Mouse (Mus musculus) skeletal muscle tissue, adult 2 months (tissue): Measurements from ENCODE around the gene Tmem52.
"Not testable (repeated sequence)": the region's sequence is repeated elsewhere in the genome, so short reads cannot be mapped to it uniquely, and the experiment has no call there.

Experiments
- DNase-seq: peaks from one replicate; pipeline ENCODE4 v3.0.0-alpha.2; 2012; ENCODE audit warnings: low read depth, low spot score

Gene Tmem52

DNA sequence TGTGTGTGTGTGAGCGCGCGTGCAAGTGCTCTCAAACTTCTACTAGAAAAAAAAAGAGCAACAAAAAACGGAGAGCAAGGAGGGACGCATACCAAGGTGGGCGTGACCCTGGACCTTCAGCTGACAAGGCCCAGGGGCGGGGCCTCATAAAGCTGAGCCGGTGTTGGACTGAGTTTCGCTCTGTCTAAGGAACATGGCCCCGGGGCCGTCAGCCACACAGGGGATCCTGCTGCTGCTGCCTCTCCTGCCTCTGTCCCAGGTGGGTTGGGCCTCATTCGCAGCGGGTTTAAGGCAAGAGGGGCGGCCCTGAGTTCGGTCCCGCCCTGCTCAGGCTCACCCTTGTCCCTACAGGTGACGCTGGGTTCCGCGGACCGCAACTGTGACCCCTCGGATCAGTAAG lies at the start of gene Tmem52:
Gene Tmem52, plus strand, starts transcription at position 163 of the 400 bp plus-strand sequence.
- peak; percentile 81 for DNase-seq

GRCm38 (mm10) chr4:155420137-155420536 lies 48.8 kb upstream of the Tmem52 start:
- DNase-seq, result peak; percentile 24

DNA sequence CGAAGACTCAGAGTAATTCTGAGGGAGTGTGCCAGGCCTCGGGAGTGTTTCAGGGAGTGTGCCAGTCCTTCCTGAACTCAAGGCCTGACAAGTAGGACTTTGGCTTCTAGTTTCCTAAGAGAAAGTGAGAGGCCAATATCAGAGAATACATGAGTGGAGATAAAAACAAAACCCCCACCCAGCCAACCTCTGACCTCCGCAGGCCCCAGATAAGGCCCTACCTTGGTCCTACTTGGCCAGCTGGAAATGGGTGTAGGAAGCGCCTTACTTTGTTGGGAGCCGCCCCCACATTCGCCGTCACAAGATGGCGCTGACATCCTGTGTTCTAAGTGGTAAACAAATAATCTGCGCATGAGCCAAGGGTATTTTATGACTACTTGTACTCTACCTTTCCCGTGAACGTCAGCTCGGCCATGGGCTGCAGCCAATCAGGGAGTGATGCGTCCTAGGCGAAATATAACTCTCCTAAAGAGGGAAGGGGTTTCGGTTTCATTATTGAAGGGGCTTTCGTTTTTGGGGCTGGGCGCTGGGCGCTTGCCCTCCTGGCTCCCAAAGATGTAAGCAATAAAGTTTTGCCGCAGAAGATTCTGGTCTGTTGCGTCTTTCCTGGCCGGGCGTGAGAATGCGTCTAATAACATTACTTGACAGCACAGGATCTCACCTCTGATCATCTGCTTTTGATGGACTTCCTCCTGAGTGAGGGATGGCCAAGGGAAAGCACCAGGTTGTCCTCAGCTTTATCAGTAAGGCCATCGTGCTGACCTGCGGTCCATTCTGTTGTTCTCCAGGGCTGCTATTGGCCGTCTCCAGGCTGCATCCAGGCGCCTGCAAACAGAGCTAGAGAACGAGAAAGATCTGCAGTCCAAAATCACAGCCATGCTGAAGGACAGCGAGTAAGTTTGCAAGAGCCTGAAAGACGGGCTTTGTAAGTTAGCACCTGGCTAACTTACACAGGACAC lies 47.2 kb upstream of the Tmem52 start:
- not testable (repeated sequence) for DNase-seq

GRCm38 (mm10) chr4:155423988-155424387 lies 44.9 kb upstream of the Tmem52 start:
- no peak for DNase-seq

GRCm38 (mm10) chr4:155426272-155426671 lies 42.6 kb upstream of the Tmem52 start:
- DNase-seq, result no peak

DNA sequence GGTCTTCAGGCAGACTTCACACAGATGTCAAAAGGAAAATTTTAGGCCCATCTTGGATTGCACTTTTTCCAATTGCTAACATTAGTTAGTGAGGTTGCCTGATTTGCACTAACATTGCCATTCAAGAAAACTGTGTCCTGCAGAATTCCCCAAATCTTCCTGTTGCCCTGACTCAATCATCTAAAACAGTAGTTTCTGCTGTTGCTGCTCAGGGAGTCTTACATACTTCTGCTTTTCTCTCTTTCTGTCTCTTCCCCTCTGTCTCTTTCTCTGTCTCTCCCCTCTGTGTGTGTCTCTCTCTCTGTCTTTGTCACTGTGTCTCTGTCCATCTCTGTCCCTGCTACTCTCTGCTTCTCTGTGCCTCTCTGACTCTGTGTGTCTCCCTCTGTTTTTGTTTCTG lies 40.5 kb upstream of the Tmem52 start:
- no peak for DNase-seq

DNA sequence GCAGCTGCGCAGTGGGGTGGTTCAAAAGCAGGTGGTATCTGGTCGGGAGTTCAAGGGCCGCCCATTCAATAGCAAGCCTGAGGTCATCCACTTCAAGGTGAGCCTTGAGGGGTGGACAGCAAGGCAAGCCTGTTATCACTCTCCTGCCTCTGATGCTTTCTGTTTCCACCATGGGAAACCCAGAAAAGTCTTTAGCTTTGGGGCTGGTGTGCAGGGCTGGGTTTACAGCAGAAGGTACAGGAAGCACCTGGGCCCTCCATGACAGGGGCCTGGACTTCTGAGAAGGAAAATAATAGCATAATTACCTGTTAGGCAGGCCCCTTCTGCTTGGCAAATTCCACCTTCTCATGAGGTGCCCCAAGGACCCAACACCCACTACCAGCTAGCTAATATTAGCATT lies 39.7 kb upstream of the Tmem52 start:
- DNase-seq, result no peak

DNA sequence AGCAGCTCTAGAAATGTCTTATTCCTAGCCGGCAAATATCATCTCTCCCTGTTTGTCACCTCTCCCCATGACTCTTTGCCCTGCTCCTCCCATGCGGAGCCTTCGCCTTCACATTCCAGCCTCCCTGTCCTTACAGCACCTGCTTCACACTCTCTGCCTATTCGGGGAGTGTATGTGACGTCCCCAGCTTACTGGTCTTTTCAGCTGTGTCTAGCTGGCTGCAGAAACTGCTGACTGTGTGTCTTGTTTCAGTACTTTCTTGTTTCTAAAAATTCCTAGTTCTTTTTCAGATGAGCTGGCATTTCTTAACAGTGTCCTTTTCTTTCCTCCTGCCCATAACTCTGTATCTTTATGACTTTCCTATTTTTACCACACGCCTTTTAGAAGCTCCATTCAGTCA lies 36.6 kb upstream of the Tmem52 start:
- no peak for DNase-seq

DNA sequence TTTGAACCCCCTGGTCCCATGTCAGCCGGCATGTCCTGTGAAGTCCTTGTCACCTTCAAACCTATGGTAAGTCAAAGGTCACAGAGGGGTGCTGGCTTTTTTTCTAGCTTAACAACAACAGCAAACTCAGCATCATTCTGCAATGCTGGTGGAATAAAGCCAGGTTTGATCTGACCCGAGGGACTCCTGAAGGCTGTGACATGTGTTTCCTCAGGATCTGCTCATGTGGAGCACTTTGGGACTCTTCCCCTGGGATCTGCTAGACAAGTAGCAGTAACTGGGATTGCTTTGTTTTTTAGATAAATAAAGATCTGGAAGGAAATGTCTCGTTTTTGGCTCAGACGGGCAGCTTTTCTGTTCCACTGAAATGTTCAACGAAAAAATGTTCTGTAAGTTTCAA lies 34.9 kb upstream of the Tmem52 start:
- peak; percentile 29 for DNase-seq

- no peak for DNase-seq
These were observed 26.1 kb upstream of the Tmem52 start for GRCm38 (mm10) chr4:155442808-155443207.

- no peak for DNase-seq
These were observed 17.3 kb upstream of the Tmem52 start for GRCm38 (mm10) chr4:155451597-155451996.

GRCm38 (mm10) chr4:155458575-155458974 lies 10.3 kb upstream of the Tmem52 start:
- no peak for DNase-seq

DNA sequence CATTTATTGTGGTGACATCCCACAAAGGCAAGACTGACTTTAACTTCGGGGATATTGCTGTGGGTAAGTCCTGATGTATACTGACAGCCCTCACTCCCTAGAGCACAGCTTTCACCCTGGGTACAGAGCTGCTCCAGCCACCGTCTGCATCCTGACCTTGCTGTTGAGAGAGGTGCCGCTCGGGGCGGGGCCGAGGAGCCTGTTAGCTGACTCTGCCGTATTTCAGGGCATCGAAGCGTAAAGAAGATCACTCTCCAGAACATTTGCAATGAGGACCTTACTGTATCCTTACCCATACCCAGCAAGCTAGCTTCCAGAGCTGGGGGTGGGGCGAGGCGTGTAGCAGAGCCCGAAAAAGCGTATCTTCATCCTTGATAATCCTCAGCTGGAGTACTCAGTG lies 5.9 kb upstream of the Tmem52 start:
- DNase-seq, result no peak

DNA sequence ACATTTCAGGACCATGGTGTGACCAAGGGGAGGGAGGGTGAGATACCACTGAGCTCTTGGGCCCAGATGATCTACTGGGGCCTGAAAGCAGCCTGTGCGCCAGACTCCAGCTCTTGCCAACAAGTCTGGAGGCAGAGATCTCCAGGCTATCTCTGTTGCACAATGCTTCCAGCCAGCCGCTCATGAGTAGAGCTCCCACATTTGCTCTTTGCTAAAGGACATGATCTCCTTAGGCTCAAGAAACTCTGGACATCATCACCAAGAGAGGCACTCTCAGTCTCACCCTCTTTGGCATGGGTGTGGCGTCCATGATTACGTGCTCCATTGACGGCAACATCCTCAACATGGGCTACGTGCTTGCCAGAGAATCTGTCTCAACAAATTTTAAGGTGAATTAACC lies 5.3 kb upstream of the Tmem52 start:
- DNase-seq, result no peak

DNA sequence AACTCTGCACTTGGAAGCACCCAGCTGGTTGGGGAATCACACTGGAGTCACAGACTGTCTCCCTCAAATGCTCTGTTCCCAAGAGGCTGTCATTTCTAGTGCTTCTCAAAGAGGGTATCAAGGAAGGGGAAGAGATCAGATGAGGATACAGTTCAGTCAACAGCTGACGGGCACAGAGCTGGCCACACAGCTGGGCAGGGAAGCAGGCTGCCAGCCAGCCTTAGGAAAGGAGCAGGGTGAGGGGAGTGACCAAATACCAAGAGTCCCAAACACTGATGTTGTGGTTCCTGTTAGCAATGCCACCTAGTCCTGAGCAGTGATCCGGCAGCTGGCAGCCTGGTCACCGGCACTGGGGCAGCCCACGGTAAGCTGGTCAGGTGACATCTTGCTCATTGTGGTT lies 4.9 kb upstream of the Tmem52 start:
- no peak for DNase-seq

GRCm38 (mm10) chr4:155465607-155466006 lies 3.3 kb upstream of the Tmem52 start:
- DNase-seq, result no peak

DNA sequence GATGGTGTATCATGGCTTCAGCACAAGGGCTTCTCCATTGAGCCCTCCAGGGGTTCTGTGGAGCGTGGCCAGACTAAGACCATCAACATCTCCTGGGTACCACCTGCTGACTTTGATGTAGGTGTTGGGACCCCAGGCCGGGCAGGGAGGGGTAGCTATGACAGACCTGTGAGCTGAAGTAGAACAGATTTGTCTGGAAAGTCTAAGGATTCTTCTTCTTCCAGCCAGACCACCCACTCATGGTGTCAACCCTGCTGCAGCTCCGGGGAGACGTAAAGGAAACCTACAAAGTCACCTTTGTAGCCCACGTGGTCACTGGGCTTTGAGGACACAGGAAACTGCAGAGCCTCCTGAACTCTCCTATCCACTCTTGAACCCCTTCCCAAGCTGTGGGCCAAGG lies 2.8 kb upstream of the Tmem52 start:
- no peak for DNase-seq

DNA sequence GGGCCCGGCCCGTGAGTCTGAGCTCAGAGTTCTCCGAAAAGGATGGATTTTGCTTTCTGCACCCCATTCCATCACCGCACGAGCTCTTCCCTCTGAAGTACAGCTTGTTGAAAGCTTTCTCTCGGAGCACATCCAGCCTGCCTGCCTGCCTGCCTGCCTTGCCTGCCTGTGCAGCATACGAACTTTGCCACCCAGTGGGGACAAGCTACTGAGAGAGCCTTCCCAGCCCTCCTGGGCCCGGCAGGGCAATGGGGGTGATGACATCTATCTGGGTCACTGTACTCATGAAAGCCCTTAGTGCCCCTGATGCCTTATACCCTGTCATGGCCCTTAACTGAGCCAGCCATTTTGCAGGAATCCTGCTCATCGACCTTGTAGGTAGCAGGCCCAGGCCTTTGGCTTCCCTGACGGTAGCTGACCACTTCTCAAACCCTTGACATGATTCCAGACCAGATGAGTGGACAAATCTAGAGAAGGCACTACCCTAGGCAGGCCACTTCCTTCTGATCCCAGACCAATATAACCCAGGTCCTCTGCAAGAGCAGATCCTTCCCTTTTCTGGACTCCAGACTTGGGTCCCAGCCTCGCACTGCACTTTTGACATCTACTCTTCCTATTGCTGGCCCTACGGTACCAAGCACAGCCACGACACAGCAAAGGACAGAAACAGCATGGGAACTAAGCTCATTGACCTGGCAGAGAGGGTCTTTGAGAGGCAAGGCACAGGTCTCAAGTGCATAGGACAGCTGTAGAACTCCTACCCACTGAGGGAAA lies 1.5 kb upstream of the Tmem52 start:
- no peak for DNase-seq

DNA sequence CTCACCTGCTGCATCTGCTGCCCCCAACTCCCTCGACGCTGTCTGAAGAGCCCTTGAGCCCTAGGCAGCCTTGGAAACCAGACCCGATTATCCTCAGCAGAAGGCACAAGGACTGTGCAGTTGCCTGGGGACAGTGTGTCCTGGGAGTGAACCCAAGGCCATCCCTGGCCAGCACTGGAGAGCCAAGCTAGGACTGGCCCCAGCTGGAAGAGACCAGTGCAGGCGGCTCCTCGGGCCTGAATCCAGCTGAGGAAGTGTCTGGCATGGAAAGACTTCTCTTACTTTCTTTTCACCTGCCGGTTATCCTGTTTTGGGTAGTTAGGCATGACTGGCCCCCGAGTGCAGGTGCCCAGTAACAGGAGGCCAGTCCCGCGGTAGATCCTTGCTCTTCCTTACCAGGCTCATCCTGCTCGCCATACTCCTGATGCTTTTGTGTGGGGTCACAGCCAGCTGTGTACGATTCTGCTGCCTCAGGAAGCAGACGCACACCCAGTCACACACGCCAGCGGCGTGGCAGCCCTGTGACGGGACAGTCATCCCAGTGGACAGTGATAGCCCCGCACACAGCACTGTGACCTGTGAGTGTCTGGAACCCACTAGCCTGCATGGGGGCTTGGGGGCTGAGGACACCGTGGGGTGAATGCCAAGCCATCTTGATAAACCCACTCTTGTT lies 812 bp downstream of the Tmem52 start:
- DNase-seq, result peak; percentile 94

DNA sequence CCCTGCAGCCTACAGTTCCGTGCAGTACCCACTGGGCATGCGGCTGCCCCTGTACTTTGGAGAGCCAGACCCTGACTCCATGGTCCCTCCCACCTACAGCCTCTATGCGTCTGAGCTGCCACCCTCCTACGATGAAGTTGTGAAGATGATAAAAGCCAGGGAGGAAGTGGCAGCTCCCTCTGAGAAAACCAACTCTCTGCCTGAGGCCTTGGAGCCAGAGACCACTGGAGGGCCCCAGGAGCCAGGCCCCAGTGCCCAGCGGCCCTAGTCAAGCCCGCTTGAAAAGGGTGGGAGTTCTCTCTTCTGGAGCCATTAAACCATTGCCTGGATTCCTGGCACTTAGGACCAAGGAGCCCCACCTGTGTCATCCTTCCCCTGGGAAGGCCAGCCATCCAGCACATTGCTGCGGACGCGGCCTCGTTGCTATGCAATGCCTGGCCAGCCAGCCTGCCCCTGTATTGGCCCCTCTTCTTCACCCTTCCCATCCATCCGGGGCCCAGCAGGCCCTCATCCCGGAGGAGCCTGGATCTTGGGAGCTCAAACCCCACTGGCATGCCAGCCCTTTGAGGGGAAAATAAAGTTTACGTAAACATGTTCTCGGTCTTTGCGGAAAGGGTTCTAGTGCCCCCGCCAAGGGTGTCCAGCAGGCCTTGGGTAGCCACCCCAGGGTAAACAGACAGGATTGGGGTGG lies 1.5 kb downstream of the Tmem52 start:
- no peak for DNase-seq

- DNase-seq, result no peak
These were observed 2.1 kb downstream of the Tmem52 start for GRCm38 (mm10) chr4:155470997-155471396.

- DNase-seq, result no peak
These were observed 2.5 kb downstream of the Tmem52 start for GRCm38 (mm10) chr4:155471406-155471805.
